Mouse (Mus musculus) myocyte (in vitro differentiated cells): ENCODE results near the gene Serp2. TPM values are rescaled to one million over a fixed set of nuclear protein-coding genes. Genes with fewer than 3 reads are reported as not detected.
"Not testable (repeated sequence)": the region's sequence is repeated elsewhere in the genome, so short reads cannot be mapped to it uniquely, and the experiment has no call there.

Source experiments
- H3K27me3 ChIP-seq: one replicate; pipeline ENCODE4 v1.6.1; 2011; ENCODE audit not compliant: control insufficient read depth, insufficient read depth, insufficient read length
- H3K36me3 ChIP-seq: one replicate; pipeline ENCODE4 v1.6.1; 2011; ENCODE audit not compliant: control insufficient read depth, insufficient read depth
- H3K4me2 ChIP-seq: one replicate; pipeline ENCODE4 v1.6.1; 2011; ENCODE audit warnings: low read depth, control low read depth
- H3K4me3 ChIP-seq: one replicate; pipeline ENCODE4 v1.5.1; 2011; ENCODE audit warnings: mild to moderate bottlenecking, control low read depth, moderate library complexity
- H3K79me2 ChIP-seq: one replicate; pipeline ENCODE4 v1.6.1; 2011; ENCODE audit not compliant: control insufficient read depth, insufficient read depth
- H3ac ChIP-seq: one replicate; pipeline ENCODE4 v1.6.1; 2011; ENCODE audit not compliant: control insufficient read depth, insufficient read length
- CEBPB ChIP-seq: IDR thresholded peaks from 2 replicates; pipeline ENCODE4 v1.6.1; 2011; ENCODE audit warnings: mild to moderate bottlenecking, moderate library complexity; ENCODE audit not compliant: poor library complexity, insufficient read depth, severe bottlenecking
- E2F4 ChIP-seq: IDR thresholded peaks from one replicate; pipeline ENCODE4 v1.6.1; 2011; ENCODE audit warnings: mild to moderate bottlenecking, control low read depth, moderate library complexity; ENCODE audit not compliant: insufficient read depth
- MAX ChIP-seq: IDR thresholded peaks from one replicate; pipeline ENCODE4 v1.6.1; 2011; ENCODE audit warnings: low read depth, mild to moderate bottlenecking, control low read depth
- MYOD1 ChIP-seq, 3 experiments: IDR thresholded peaks; one replicate each; pipeline ENCODE4 v1.6.1; 2011; ENCODE audit warnings: control low read depth in 2 of 3, low read depth in 2 of 3, mild to moderate bottlenecking in 2 of 3, moderate library complexity in 1 of 3; ENCODE audit not compliant: insufficient read length in 2 of 3, control insufficient read depth in 1 of 3
- MYOG ChIP-seq, 3 experiments: IDR thresholded peaks; one replicate each; pipeline ENCODE4 v1.6.1; 2011; ENCODE audit warnings: control low read depth in 2 of 3, low read depth in 2 of 3, mild to moderate bottlenecking in 2 of 3; ENCODE audit not compliant: insufficient read length in 2 of 3, control insufficient read depth in 1 of 3, insufficient read depth in 1 of 3
- POLR2A ChIP-seq: IDR thresholded peaks from one replicate; pipeline ENCODE4 v1.6.1; 2011; ENCODE audit warnings: low read depth, mild to moderate bottlenecking, control low read depth, moderate library complexity; ENCODE audit not compliant: insufficient read length
- POLR2AphosphoS2 ChIP-seq: IDR thresholded peaks from one replicate; pipeline ENCODE4 v1.6.1; 2011; ENCODE audit warnings: low read depth, control low read depth; ENCODE audit not compliant: insufficient read length
- REST ChIP-seq: IDR thresholded peaks from one replicate; pipeline ENCODE4 v1.6.1; 2011; ENCODE audit warnings: mild to moderate bottlenecking, control low read depth, moderate library complexity; ENCODE audit not compliant: insufficient read depth, insufficient read length
- SRF ChIP-seq: IDR thresholded peaks from one replicate; pipeline ENCODE4 v1.6.1; 2011; ENCODE audit warnings: low read depth; ENCODE audit not compliant: control insufficient read depth, insufficient read length
- TCF12 ChIP-seq: IDR thresholded peaks from one replicate; pipeline ENCODE4 v1.6.1; 2011; ENCODE audit warnings: mild to moderate bottlenecking, control low read depth; ENCODE audit not compliant: poor library complexity, insufficient read depth, severe bottlenecking
- TCF3 ChIP-seq: IDR thresholded peaks from one replicate; pipeline ENCODE4 v1.6.1; 2011; ENCODE audit warnings: low read depth, control low read depth; ENCODE audit not compliant: insufficient read length
- USF1 ChIP-seq: IDR thresholded peaks from one replicate; pipeline ENCODE4 v1.6.1; 2011; ENCODE audit warnings: low read depth, mild to moderate bottlenecking, control low read depth, moderate library complexity
- polyA plus RNA-seq: library from polyadenylated mRNA; unstranded; fragments of >200 nt; fragmentation: generic; extraction: Trizol; gene quantifications from one replicate; pipeline ENCODE4 v1.2.1, GENCODE M21; 2012; ENCODE audit warnings: missing spikeins

Serp2 gene
- polyA plus RNA-seq, 1 experiment = 17.0 TPM

DNA sequence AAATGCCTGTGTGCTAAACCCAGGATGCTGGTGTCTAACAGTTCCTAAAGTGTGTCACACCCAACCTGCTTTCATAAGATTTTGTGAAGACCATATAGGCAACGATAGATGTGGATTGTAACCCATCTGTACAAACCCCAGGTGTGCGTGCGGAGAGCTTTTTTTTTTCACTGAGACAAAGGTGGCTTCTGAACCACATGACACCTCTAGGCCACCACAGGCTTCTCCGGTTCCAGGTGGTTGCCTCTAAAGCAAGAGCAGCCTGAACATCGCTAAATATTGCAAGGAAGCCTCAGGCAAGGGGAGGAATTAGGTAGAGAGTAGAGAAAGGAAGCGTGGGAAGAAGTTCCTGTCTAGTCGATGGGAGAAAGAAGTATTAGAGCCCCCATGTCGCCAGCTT, 10.0 kb upstream of the Serp2 start:
- no peaks in the 10 kb centered on the region for H3K36me3 ChIP-seq
- H3K4me3 ChIP-seq = no peak overlapping the region
- H3K4me2 ChIP-seq = no peak overlapping the region
- TF ChIP-seq MAX (no peak), SRF (no peak), POLR2A (no peak), TCF12 (no peak), TCF3 (no peak), CEBPB (no peak), MYOG (IDR thresholded peaks at IDR 0.05; ENCODE audit: control insufficient read depth in 1 of 3, insufficient read depth in 1 of 3, insufficient read length in 2 of 3, low read depth in 2 of 3) (no peak), USF1 (no peak), MYOD1 (IDR thresholded peaks at IDR 0.05; ENCODE audit: control insufficient read depth in 1 of 3, insufficient read length in 2 of 3, low read depth in 2 of 3) (no peak), E2F4 (no peak), REST (no peak)
- no peaks in the 10 kb centered on the region for H3K27me3 ChIP-seq
- no peaks in the 10 kb centered on the region for H3K79me2 ChIP-seq
- H3ac ChIP-seq = no peak overlapping the region

DNA sequence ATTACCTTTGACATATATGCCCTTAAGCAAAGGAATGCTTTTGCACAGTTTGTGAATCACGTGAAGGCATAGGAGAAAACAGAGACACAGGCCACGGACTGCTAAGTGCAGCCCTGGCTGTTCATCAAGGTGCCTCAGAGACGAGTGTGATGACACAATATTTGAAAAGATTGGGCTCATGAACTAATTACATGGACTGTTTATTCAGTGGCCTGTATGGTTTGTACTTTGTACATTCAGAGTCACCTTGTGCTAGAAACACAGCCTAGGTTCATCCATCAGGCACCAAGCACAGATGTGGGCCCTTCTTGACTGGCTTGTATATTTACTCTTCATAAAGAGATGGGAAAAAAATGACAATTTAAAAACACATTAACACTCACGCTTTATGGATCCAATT, 9.5 kb upstream of the Serp2 start:
- TF ChIP-seq MYOD1 (IDR thresholded peaks at IDR 0.05; ENCODE audit: control insufficient read depth in 1 of 3, insufficient read length in 2 of 3, low read depth in 2 of 3) (no peak), POLR2AphosphoS2 (no peak), TCF3 (no peak), E2F4 (no peak), USF1 (no peak)
- Histone ChIP-seq H3K27me3 (no peaks in the 10 kb centered on the region), H3K36me3 (no peaks in the 10 kb centered on the region), H3ac (no peak overlapping the region), H3K4me2 (no peak overlapping the region), H3K4me3 (no peak overlapping the region), H3K79me2 (no peaks in the 10 kb centered on the region)

DNA sequence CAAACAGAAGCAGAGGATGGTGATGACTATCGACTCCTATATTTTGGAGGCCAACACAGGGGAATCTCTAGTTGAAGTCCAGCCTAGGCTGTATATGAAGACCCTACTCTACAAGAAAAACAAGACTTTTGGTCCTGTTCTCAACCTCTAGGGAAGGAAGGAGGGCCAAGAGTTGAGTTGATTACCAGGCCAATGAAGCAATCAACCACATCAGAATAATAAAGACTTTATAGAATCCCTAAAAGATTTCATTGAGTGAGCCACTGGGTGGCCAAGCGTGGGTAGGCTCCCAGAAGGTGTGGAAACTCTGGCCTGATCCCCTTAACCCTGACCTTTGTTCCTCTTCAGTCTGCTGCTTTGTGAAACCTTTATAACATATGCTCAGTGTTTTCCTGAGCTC, 2.5 kb upstream of the Serp2 start:
- TF ChIP-seq REST = no peak
- TF ChIP-seq E2F4 = no peak
- no peak for TF ChIP-seq TCF3
- TF ChIP-seq USF1 = no peak
- no peak for TF ChIP-seq POLR2A
- TF ChIP-seq CEBPB = no peak
- TF ChIP-seq SRF = no peak
- TF ChIP-seq POLR2AphosphoS2 = no peak
- TF ChIP-seq TCF12 = no peak
- TF ChIP-seq MYOD1 (IDR thresholded peaks at IDR 0.05; ENCODE audit: control insufficient read depth in 1 of 3, insufficient read length in 2 of 3, low read depth in 2 of 3) = no peak
- TF ChIP-seq MAX = no peak
- no peak for TF ChIP-seq MYOG (IDR thresholded peaks at IDR 0.05; ENCODE audit: control insufficient read depth in 1 of 3, insufficient read depth in 1 of 3, insufficient read length in 2 of 3, low read depth in 2 of 3)
- no peaks in the 10 kb centered on the region for H3K27me3 ChIP-seq
- no peaks in the 10 kb centered on the region for H3K36me3 ChIP-seq
- no peak overlapping the region for H3K4me2 ChIP-seq
- no peak overlapping the region for H3K4me3 ChIP-seq
- H3ac ChIP-seq = no peak overlapping the region
- H3K79me2 ChIP-seq = no peaks in the 10 kb centered on the region

DNA sequence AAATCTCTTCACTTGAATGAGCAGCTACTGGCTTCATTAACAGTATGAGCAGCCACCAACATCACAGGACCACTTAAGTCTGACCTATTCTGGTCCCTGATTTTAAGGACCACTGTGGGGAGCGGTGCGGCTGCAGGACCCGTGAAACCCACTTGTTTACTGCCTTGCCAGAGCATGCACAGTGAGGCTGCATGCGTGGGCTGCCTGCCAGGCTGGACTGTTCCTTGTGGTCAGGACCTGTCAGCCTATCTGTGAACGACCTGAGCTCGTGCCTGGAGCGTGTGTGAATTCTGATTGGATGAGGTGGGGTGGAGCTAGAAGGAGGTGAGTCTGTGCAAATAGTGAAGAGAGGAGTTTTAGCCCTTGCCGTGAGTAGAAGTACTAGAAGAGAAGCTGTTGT, 1.5 kb upstream of the Serp2 start:
- H3ac ChIP-seq, H3K4me3 ChIP-seq, H3K4me2 ChIP-seq, H3K36me3 ChIP-seq, H3K79me2 ChIP-seq, H3K27me3 ChIP-seq: not testable (repeated sequence)

DNA sequence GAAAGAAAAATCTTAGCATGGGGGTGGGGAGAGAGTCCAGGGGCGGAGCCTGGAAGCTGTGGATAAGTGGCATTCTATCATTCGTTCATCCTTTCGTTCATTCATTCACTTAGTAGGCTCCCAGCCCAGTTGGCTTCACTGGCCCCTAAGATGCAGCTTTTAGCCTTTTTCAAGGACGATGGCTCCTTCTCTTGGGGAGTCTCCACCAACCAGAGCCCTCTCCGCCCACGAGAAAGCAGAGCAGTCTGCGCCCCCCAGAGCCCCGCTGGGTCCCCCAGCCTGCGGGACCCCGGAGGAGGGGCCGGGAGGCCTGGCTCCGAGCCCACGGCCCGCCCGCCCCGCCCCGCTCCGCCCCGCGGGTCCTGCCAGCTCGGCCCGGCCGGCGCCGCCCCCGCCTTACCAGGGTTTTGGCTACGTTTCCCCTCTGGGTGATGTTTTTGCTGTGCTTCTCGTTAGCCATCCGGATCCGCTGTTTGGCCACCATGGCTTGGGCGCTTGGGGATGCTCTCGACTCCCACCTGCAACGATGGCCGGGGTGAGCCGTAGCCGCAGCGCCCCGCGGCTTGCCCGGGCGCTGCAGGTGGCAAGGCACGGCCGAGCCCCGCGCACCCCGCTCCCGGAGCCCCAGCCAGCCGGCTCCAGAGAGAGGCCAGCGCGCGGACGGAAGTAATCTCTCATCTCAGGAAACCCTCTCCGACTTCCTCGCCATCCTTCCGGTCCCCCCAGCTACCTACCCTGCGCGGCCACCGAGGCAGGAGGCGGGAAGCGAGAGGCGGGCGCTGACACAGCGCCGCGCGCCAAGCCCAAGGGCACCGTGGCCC, 448 bp downstream of the Serp2 start:
- H3K4me3 ChIP-seq = peak overlapping the region; percentile 33
- no peaks in the 10 kb centered on the region for H3K36me3 ChIP-seq
- peak overlapping the region; percentile 72 for H3K4me2 ChIP-seq
- no peaks in the 10 kb centered on the region for H3K79me2 ChIP-seq
- TF ChIP-seq TCF12 (no peak), POLR2AphosphoS2 (peak; percentile 14), POLR2A (peak; percentile 44)
- no peaks in the 10 kb centered on the region for H3K27me3 ChIP-seq
- H3ac ChIP-seq = peak overlapping the region; percentile 21
